Mouse (Mus musculus): ENCODE measurements at regions not wholly inside any gene's neighbourhood (a gene's known extent, or its start where the extent isn't known, plus 50 kb on each side); places are given as distances from the start of the nearest gene placed in this dataset.

DNA sequence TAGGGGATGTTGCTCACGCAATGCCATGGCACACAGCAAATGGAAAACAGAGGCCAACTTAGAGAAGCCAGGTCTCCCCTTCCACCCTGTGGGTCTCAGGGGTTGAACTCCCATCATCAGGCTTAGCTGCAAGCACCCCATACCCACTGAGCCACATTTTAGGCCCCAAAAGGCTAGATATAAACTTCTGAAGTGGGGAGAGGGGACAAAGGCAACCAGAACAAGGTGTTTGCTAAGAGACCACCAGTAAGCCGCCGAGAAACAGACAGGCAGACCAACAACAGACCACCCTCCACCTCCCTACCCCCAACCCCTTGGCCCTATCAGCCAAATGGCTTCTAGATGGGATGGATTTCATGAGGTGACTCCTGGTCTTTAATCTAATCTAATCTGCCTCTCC lies 72.9 kb upstream of the Tbx3 start:
- TF ChIP-seq CTCF (IDR thresholded peaks at IDR 0.05; ENCODE audit: low read depth) = no peak
- no peak for TF ChIP-seq EP300 (IDR thresholded peaks at IDR 0.05; ENCODE audit: low read depth)
